Mouse (Mus musculus) adrenal gland, postnatal 10 days (tissue): ENCODE results near the gene 1110032A03Rik. TPM values are rescaled to one million over a fixed set of nuclear protein-coding genes. Genes with fewer than 3 reads are reported as not detected.

Source experiments
- DNase-seq: peaks from one replicate; pipeline ENCODE4 v3.0.0; 2021; ENCODE audit warnings: mixed read lengths
- total RNA-seq, 2 experiments: library from RNA; stranded (reverse); gene quantifications; 2 replicates each; pipeline ENCODE4 v1.2.3; 2021

Gene 1110032A03Rik
- total RNA-seq, 2 experiments from 2014 or later, result 31.2 to 32.2 TPM

DNA sequence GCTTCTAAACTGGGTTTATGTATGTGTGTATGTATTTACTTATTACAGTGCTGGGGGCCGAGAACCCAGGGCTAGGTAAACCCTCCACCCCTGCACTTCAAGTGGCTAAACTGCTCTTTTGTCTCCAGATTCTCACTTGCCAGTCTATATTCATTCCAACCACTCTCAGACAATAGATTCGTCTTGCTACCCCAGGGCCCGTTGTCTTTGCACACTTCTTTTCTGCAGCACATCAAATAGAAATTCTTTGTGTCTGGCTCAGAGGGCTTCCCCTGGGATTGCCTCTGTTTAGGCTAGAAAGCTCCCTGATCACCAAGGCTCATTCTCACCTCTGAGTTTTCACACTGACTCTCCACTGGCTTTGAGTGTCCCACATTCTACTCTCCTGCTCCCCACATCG, 42.8 kb downstream of the 1110032A03Rik start:
- DNase-seq, result no peak

- DNase-seq, result no peak
Measured at GRCm38 (mm10) chr9:50729600-50729999, 45.7 kb downstream of the 1110032A03Rik start.

DNA sequence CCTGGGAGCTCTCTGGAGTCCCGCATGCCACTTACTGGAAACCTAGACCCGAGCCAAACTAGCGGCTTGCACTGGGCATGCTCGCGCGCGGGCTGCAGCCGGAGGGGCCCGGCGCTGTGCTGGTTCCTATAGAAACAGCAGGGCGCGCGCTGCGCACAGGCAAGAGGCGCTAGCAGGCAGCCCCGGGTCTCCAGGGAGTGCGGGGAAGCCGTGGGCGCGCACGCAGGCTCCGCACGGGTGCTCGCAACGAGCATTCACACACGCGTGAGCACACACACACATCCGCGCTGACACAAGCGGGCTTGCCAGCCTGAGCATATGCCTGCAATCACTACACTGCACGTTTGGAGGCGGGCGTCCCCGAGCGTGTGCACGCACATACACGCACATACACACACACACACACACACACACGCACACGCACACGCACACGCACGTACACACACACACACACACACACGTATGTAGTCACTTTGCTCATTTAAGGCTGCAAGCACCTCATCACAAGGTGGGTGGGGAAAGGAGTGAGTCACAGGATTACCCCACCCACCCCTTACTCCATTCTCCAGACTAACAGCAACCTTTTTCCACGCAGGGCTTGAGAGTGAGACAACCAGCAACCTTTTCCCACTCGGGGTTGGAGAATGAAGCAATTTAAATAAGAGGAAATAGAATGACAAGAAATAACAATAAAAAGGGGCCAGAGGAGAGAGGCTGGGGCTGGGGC, 47.2 kb downstream of the 1110032A03Rik start:
- DNase-seq, result peak; percentile 82

DNA sequence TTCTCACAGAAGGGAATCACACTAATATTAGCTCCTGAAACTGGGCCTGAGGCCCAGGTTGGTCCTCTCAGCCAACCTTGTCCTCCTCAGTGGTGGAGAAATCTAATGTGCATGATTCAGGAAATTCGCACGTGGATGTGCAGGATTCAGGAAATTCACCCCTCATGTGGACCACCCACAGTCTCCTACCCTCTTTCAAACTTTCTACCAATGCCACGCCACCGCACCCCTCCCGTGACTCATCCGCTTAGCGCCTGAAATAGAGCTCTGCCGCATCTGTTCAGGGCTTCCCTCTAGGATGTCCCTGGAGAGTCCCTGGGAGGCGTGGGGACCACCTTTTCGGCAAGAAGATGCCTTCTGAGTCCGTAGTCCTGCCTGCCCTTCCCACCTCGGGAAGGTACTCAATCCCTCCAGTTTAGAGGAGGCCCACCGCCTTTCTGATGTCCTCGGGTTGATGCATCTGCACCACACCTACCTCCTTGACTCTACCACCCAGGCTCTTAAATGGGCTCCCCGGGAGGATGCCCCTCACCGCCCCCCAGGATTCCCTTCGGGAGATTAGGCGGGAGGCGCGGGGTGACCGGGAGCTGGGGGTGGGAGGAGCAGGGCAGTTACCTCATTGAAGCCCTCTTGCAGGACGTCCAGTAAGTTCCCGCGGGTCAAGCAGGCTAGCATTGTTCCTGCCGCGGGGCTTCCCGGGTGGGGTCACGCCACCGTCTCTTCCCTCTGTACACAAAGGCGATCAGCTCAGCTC, 48.0 kb downstream of the 1110032A03Rik start:
- peak; percentile 36 for DNase-seq

DNA sequence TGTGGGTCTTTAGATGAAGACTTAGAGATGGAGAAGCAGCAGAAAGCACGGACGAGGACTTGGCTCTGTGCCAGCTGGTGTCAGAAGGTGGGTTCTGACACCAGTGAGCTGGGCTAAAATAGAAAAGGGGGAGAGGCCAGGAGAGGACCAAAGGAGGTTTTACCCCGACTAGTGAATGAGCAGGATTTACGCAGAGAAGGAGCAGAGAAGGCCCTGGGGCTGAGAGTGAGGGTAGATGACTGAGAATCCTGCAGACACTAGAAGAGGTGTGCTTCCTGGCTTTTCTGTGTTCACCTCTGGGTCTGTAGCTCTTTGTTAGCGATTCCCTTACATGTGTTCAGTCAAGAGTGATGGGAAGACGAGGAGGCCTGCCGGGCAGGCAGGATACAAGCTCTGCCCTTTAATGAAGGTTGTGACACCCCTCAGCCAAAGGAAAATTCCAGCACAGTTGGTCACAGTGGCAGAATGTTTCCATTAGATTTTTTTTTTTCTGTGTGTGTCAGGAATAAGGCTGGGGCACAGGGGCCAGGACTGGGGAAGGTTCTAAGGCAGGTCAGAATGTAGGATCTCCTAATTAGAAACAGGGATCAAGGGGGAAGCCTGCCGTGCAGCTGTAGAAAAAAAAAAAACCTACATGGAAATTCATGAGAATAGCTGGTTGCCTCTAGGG, 49.3 kb downstream of the 1110032A03Rik start:
- DNase-seq, result no peak

DNA sequence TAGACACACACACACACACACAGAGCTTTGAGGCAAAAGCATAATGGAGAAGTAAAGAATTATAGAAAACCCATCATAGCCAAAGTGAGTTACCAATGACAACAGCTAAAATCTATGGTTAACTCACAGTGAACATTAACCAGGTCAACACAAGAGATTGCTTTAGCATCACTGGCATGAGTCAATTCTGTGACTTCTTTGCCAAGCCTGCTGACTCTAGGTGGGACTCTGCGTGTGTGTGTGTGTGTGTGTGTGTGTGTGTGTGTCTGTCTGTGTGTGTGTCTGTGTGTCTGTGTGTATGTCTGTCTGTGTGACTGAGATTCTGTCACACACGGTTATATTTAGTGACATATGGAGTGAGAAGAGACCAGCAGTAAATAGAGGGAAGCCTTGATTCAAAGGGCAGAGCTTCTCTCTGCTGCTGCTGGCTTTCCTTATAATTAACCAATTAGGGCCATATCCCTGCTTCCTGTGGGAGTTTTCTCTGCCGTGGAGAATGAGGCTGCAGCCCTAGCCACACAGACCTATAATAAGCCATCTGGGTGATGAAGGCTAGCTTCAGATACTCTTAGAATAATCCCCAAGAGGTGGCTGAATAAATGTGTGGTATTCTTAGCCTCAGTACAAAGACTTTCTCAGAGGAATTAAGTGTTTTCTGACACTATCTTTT, 50.5 kb downstream of the 1110032A03Rik start:
- DNase-seq, result no peak

DNA sequence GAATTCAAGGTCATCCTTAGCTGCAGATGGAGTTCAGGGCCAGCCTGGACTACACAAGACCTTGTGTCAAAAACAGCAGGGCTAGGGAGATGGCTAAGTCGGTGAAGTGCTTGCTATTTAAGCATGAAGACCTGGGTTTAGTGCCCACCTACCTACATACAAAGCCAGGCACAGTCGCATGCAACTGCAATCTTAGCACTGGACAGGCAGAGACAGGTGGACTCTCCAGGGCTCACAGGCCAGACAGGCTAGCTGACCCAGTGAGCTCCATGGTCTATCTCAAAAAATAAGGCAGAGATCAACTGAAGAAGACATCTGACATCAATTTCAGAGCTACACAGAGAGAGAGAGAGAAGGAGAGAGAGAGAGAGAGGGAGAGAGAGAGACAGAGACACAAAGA, 51.2 kb downstream of the 1110032A03Rik start:
- no peak for DNase-seq

DNA sequence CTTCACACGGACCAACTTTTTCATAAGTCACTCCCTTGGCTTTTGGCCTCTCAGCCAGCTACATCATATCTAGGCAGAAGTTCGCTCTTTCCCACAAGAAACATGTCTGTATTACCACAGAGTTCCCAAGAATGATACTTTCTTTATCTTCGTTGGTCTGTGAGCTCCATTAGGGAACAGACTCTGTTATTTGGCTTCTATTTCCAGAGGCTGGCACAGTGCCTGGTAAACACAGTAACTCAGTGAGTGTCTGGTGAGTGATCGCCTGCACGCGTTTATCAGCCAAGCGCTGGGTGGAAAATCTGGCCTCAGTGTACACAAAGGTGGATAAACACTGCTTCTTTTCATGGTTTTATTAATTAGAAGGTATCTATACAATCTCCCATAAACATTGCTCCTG, 51.9 kb downstream of the 1110032A03Rik start:
- DNase-seq, result peak; percentile 88

- DNase-seq, result no peak
Measured at GRCm38 (mm10) chr9:50722451-50722911, 52.8 kb downstream of the 1110032A03Rik start.

GRCm38 (mm10) chr9:50721061-50721460, 54.3 kb downstream of the 1110032A03Rik start:
- DNase-seq, result no peak

DNA sequence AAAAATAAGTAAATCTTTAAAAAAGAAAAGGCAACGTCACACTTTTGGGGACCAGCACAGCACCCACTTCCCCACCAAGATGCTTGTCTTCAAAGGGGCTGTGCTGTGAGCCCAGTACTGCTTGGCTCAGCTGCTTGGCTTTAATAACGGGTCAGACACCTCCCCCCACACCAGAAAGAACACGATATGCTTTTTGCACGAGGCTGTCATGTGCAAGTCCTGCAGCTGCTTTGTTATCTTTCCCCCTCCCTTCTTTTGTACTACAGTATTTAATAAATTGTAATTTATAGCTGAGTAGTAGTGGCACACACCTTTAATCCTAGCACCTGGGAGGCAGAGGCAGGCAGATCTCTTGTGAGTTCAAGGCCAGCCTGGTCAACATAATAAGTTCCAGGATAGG, 56.4 kb downstream of the 1110032A03Rik start:
- no peak for DNase-seq

DNA sequence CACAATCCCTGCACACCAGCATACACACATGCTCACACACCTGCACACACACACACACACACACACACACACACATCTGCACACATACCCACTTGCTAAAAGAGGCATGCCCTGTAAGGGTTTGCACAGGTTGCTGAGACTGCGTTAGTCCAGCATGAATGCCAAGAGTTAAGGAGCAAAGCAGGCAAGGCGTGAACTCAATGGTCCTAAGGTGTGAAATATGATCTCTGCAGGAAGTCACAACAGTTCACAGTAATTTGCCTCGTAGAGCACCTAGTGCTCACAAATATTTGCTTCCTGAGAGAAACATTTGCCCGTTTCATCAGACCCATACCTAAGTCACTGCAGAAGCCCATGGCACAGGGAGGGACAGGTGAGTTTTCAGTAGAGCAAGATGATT, 61.1 kb downstream of the 1110032A03Rik start:
- no peak for DNase-seq

Other genes with a start within 250 kb of the 1110032A03Rik start
- 10 to 100 TPM; 62.0 to 72.7 TPM for gene Pts, start 246.8 kb downstream of the 1110032A03Rik start, total RNA-seq
- 1 to 10 TPM; 5.3 to 6.5 TPM for gene Il18, start 220.7 kb downstream of the 1110032A03Rik start, total RNA-seq
- gene Bco2, start 220.3 kb downstream of the 1110032A03Rik start, total RNA-seq, result 1 to 10 TPM; 3.1 to 3.3 TPM
- not detected for gene Tex12, start 214.2 kb downstream of the 1110032A03Rik start, total RNA-seq
- gene Sdhd, start 171.7 kb downstream of the 1110032A03Rik start, total RNA-seq, result 100 to 1,000 TPM; 628 to 725 TPM
- 100 to 1,000 TPM; 164 to 170 TPM for gene Timm8b, start 171.6 kb downstream of the 1110032A03Rik start, total RNA-seq
- 1 to 10 TPM; 1.1 to 1.8 TPM for gene Pih1d2, start 158.2 kb downstream of the 1110032A03Rik start, total RNA-seq
- 10 to 100 TPM; 20.6 to 24.6 TPM for gene Nkapd1, start 158.1 kb downstream of the 1110032A03Rik start, total RNA-seq
- gene Dlat, start 115.7 kb downstream of the 1110032A03Rik start, total RNA-seq, result 100 to 1,000 TPM; 310 to 317 TPM
- 10 to 100 TPM in 1 of 2 experiments, 1 to 10 TPM in 1; 7.8 to 10.1 TPM for gene Dixdc1, start 36.0 kb downstream of the 1110032A03Rik start, total RNA-seq
- 1 to 10 TPM; 6.5 to 7.1 TPM for gene 2310030G06Rik, start 29.0 kb downstream of the 1110032A03Rik start, total RNA-seq
- 100 to 1,000 TPM in 1 of 2 experiments, 10 to 100 TPM in 1; 55.3 to 197 TPM for gene Cryab, start 24.2 kb downstream of the 1110032A03Rik start, total RNA-seq
- gene Hspb2, start 23.2 kb downstream of the 1110032A03Rik start, total RNA-seq, result 10 to 100 TPM in 1 of 2 experiments, 1 to 10 TPM in 1; 5.1 to 13.5 TPM
- gene Fdxacb1, start 7.3 kb downstream of the 1110032A03Rik start, total RNA-seq, result 1 to 10 TPM; 4.6 to 7.8 TPM
- 10 to 100 TPM; 27.9 to 28.0 TPM for gene Alg9, start 501 bp downstream of the 1110032A03Rik start, total RNA-seq
- 10 to 100 TPM; 35.1 to 36.5 TPM for gene Ppp2r1b, start 69.8 kb upstream of the 1110032A03Rik start, total RNA-seq
- 100 to 1,000 TPM; 132 to 136 TPM for gene Sik2, start 233.6 kb upstream of the 1110032A03Rik start, total RNA-seq